Mouse (Mus musculus) MEL (cell line): ENCODE measurements around the gene Efr3b. TPM values are rescaled to one million over a fixed set of nuclear protein-coding genes. Genes with fewer than 3 reads are reported as not detected.

Source experiments
- DNase-seq: peaks from one replicate; pipeline ENCODE4 v3.0.0; 2011; ENCODE audit warnings: low read depth, low spot score
- H3K27ac ChIP-seq: 2 replicates; pipeline ENCODE4 v1.5.1; 2012; ENCODE audit warnings: low read depth, mild to moderate bottlenecking, control low read depth, low read length, moderate library complexity; ENCODE audit not compliant: control insufficient read depth
- H3K27me3 ChIP-seq, 2 experiments: fragments of 150-350 bp in 1 of 2; sonication (generic) in 1 of 2; 2 replicates each; pipeline ENCODE4 v1.6.1; 2012; ENCODE audit warnings: low read length in 2 of 2, mild to moderate bottlenecking in 2 of 2, improper control_type of control experiment in 1 of 2, moderate library complexity in 1 of 2; ENCODE audit not compliant: insufficient read depth in 2 of 2, control insufficient read depth in 1 of 2
- H3K36me3 ChIP-seq, 2 experiments: 2 replicates each; pipeline ENCODE4 v1.6.1; 2012 to 2014; ENCODE audit warnings: low read length in 2 of 2, improper control_type of control experiment in 1 of 2, inconsistent platforms in 1 of 2, mild to moderate bottlenecking in 1 of 2; ENCODE audit not compliant: insufficient read depth in 2 of 2, control insufficient read depth in 1 of 2
- H3K4me1 ChIP-seq, 2 experiments: fragments of 150-350 bp in 1 of 2; sonication (generic) in 1 of 2; 2 replicates each; pipeline ENCODE4 v1.6.1; 2012; ENCODE audit warnings: low read length in 2 of 2, improper control_type of control experiment in 1 of 2, mild to moderate bottlenecking in 1 of 2; ENCODE audit not compliant: insufficient read depth in 2 of 2, control insufficient read depth in 1 of 2
- H3K4me3 ChIP-seq, 2 experiments: fragments of 150-350 bp in 1 of 2; sonication (generic) in 1 of 2; 2 replicates each; pipeline ENCODE4 v1.5.1; 2012; ENCODE audit warnings: low read depth in 2 of 2, low read length in 2 of 2, mild to moderate bottlenecking in 2 of 2, moderate library complexity in 2 of 2, control low read depth in 1 of 2, improper control_type of control experiment in 1 of 2; ENCODE audit not compliant: control insufficient read depth in 1 of 2, insufficient read depth in 1 of 2
- H3K79me2 ChIP-seq: 2 replicates; pipeline ENCODE4 v1.6.1; 2012; ENCODE audit warnings: mild to moderate bottlenecking, low read length, moderate library complexity; ENCODE audit not compliant: control insufficient read depth, poor library complexity, insufficient read depth
- H3K9ac ChIP-seq: 2 replicates; pipeline ENCODE4 v1.6.1; 2012; ENCODE audit warnings: low read depth, mild to moderate bottlenecking, control low read depth, low read length, moderate library complexity; ENCODE audit not compliant: control insufficient read depth, poor library complexity, severe bottlenecking
- H3K9me3 ChIP-seq: fragments of 150-350 bp; sonication (generic); replicated peaks from 2 replicates; pipeline ENCODE4 v1.6.1; 2012; ENCODE audit warnings: mild to moderate bottlenecking, low read length, improper control_type of control experiment, moderate library complexity; ENCODE audit not compliant: insufficient read depth
- BHLHE40 ChIP-seq: IDR thresholded peaks from 2 replicates; pipeline ENCODE4 v1.6.1; 2012; ENCODE audit warnings: low read depth, mild to moderate bottlenecking, inconsistent platforms, low read length, improper control_type of control experiment, borderline replicate concordance
- CHD1 ChIP-seq: IDR thresholded peaks from 2 replicates; pipeline ENCODE4 v1.6.1; 2012; ENCODE audit warnings: low read depth, mild to moderate bottlenecking, inconsistent platforms, low read length, improper control_type of control experiment
- CHD2 ChIP-seq: IDR thresholded peaks from 2 replicates; pipeline ENCODE4 v1.6.1; 2011; ENCODE audit warnings: low read length, improper control_type of control experiment
- E2F4 ChIP-seq: IDR thresholded peaks from 2 replicates; pipeline ENCODE4 v1.6.1; 2011; ENCODE audit warnings: low read depth, low read length, improper control_type of control experiment, borderline replicate concordance
- ELF1 ChIP-seq: IDR thresholded peaks from 2 replicates; pipeline ENCODE4 v1.6.1; 2014; ENCODE audit warnings: low read depth, mild to moderate bottlenecking, inconsistent platforms, low read length, improper control_type of control experiment, moderate library complexity
- EP300 ChIP-seq, 2 experiments: IDR thresholded peaks; 2 replicates each; pipeline ENCODE4 v1.6.1; 2011; ENCODE audit warnings: improper control_type of control experiment in 2 of 2, low read length in 2 of 2, low read depth in 1 of 2, mild to moderate bottlenecking in 1 of 2
- ETS1 ChIP-seq: IDR thresholded peaks from 2 replicates; pipeline ENCODE4 v1.6.1; 2012; ENCODE audit warnings: low read depth, mild to moderate bottlenecking, inconsistent platforms, low read length, improper control_type of control experiment, moderate library complexity
- GATA1 ChIP-seq: IDR thresholded peaks from 2 replicates; pipeline ENCODE4 v1.6.1; 2011; ENCODE audit warnings: low read depth, low read length, improper control_type of control experiment
- HCFC1 ChIP-seq: IDR thresholded peaks from 2 replicates; pipeline ENCODE4 v1.6.1; 2012; ENCODE audit warnings: low read depth, mild to moderate bottlenecking, inconsistent platforms, low read length, improper control_type of control experiment, moderate library complexity
- JUND ChIP-seq: IDR thresholded peaks from 2 replicates; pipeline ENCODE4 v1.6.1; 2011; ENCODE audit warnings: low read depth, mild to moderate bottlenecking, improper control_type of control experiment, low read length
- MAZ ChIP-seq: IDR thresholded peaks from 2 replicates; pipeline ENCODE4 v1.6.1; 2012; ENCODE audit warnings: low read depth, mild to moderate bottlenecking, inconsistent platforms, low read length, improper control_type of control experiment
- MEF2A ChIP-seq: IDR thresholded peaks from 2 replicates; pipeline ENCODE4 v1.6.1; 2014; ENCODE audit warnings: low read depth, mild to moderate bottlenecking, inconsistent platforms, low read length, improper control_type of control experiment; ENCODE audit not compliant: poor library complexity, insufficient replicate concordance, severe bottlenecking; ENCODE audit errors: extremely low read depth
- MYC ChIP-seq: IDR thresholded peaks from 2 replicates; pipeline ENCODE4 v1.6.1; 2011; ENCODE audit warnings: low read depth, mild to moderate bottlenecking, low read length, improper control_type of control experiment, moderate library complexity
- NELFE ChIP-seq: IDR thresholded peaks from 2 replicates; pipeline ENCODE4 v1.6.1; 2011; ENCODE audit warnings: low read depth, low read length, improper control_type of control experiment
- POLR2A ChIP-seq, 2 experiments: IDR thresholded peaks; 2 replicates each; pipeline ENCODE4 v1.6.1; 2011 to 2012; ENCODE audit warnings: low read length in 2 of 2, mild to moderate bottlenecking in 2 of 2, control low read depth in 1 of 2, improper control_type of control experiment in 1 of 2, low read depth in 1 of 2, moderate library complexity in 1 of 2; ENCODE audit not compliant: control insufficient read depth in 1 of 2, insufficient read depth in 1 of 2, poor library complexity in 1 of 2
- POLR2AphosphoS5 ChIP-seq: IDR thresholded peaks from 2 replicates; pipeline ENCODE4 v1.6.1; 2012; ENCODE audit warnings: low read depth, borderline replicate concordance, mild to moderate bottlenecking, inconsistent platforms, low read length, moderate library complexity, mixed read lengths
- RCOR1 ChIP-seq: IDR thresholded peaks from 2 replicates; pipeline ENCODE4 v1.6.1; 2012; ENCODE audit warnings: low read depth, mild to moderate bottlenecking, inconsistent platforms, low read length, improper control_type of control experiment
- TAL1 ChIP-seq: IDR thresholded peaks from 2 replicates; pipeline ENCODE4 v1.6.1; 2012; ENCODE audit warnings: mild to moderate bottlenecking, inconsistent platforms, low read length, moderate library complexity, mixed read lengths
- TBP ChIP-seq: IDR thresholded peaks from 2 replicates; pipeline ENCODE4 v1.8.0; 2011; ENCODE audit warnings: low read depth, low read length, improper control_type of control experiment
- USF2 ChIP-seq, 2 experiments: IDR thresholded peaks; 2 replicates each; pipeline ENCODE4 v1.6.1; 2011 to 2012; ENCODE audit warnings: improper control_type of control experiment in 2 of 2, low read length in 2 of 2, borderline replicate concordance in 1 of 2, inconsistent platforms in 1 of 2, low read depth in 1 of 2, mild to moderate bottlenecking in 1 of 2; ENCODE audit not compliant: insufficient read depth in 1 of 2
- ZC3H11A ChIP-seq: IDR thresholded peaks from 2 replicates; pipeline ENCODE4 v1.6.1; 2012; ENCODE audit warnings: low read depth, mild to moderate bottlenecking, inconsistent platforms, low read length, improper control_type of control experiment
- ZKSCAN1 ChIP-seq: IDR thresholded peaks from 2 replicates; pipeline ENCODE4 v1.6.1; 2012; ENCODE audit warnings: low read depth, mild to moderate bottlenecking, inconsistent platforms, low read length, improper control_type of control experiment, moderate library complexity
- ZMIZ1 ChIP-seq: IDR thresholded peaks from 2 replicates; pipeline ENCODE4 v1.6.1; 2012; ENCODE audit warnings: low read depth, mild to moderate bottlenecking, inconsistent platforms, low read length, improper control_type of control experiment, moderate library complexity
- ZNF384 ChIP-seq: IDR thresholded peaks from 2 replicates; pipeline ENCODE4 v1.6.1; 2012; ENCODE audit warnings: low read depth, mild to moderate bottlenecking, inconsistent platforms, low read length, improper control_type of control experiment
- polyA plus RNA-seq, 2 experiments: library from polyadenylated mRNA; stranded (reverse) in 1 of 2; unstranded in 1 of 2; fragments of >175 nt in 1 of 2; fragments of >200 nt in 1 of 2; gene quantifications; 2 replicates each; pipeline versions ENCODE4 v1.2.1 to v1.2.4; 2012; ENCODE audit warnings: low replicate concordance in 2 of 2, low read depth in 1 of 2; ENCODE audit not compliant: insufficient read length in 2 of 2, insufficient read depth in 1 of 2, missing spikeins in 1 of 2
- total RNA-seq: library from RNA; depleted of rRNA; stranded (reverse); fragments of 300-350 nt; gene quantifications from 2 replicates; pipeline ENCODE4 v1.2.3, GENCODE M21; 2012

The Efr3b gene
- total and polyA plus RNA-seq, 3 experiments, result 1.5 to 1.7 TPM; not detected in 1

- Histone ChIP-seq H3K27me3 (no peaks in the 10 kb centered on the region), H3K4me3 (no peak overlapping the region), H3K9ac (no peak overlapping the region), H3K4me1 (no peaks in the 10 kb centered on the region), H3K36me3 (no peaks in the 10 kb centered on the region), H3K79me2 (no peaks in the 10 kb centered on the region), H3K27ac (no peak overlapping the region), H3K9me3 (no peaks in the 10 kb centered on the region)
- no peak for TF ChIP-seq TBP
- TF ChIP-seq ELF1, result no peak
- TF ChIP-seq BHLHE40, result no peak
- TF ChIP-seq JUND, result no peak
- TF ChIP-seq TAL1, result no peak
- TF ChIP-seq USF2 (IDR thresholded peaks at IDR 0.05; ENCODE audit: borderline replicate concordance in 1 of 2, insufficient read depth in 1 of 2, low read depth in 1 of 2, low read length in 2 of 2), result no peak
- TF ChIP-seq MYC, result no peak
- no peak for TF ChIP-seq CHD2
- no peak for TF ChIP-seq ZKSCAN1
- TF ChIP-seq POLR2A (IDR thresholded peaks at IDR 0.05; ENCODE audit: control insufficient read depth in 1 of 2, insufficient read depth in 1 of 2, low read depth in 1 of 2, low read length in 2 of 2, poor library complexity in 1 of 2), result no peak
- TF ChIP-seq ETS1, result no peak
- TF ChIP-seq CHD1, result no peak
- TF ChIP-seq GATA1, result no peak
- no peak for TF ChIP-seq EP300 (IDR thresholded peaks at IDR 0.05; ENCODE audit: low read depth in 1 of 2, low read length in 2 of 2)
- DNase-seq, result no peak
Measured at GRCm38 (mm10) chr12:3968380-3968779, 70.3 kb downstream of the Efr3b start.

GRCm38 (mm10) chr12:3967196-3967595 is 71.5 kb downstream of the Efr3b start:
- Histone ChIP-seq H3K27me3 (no peaks in the 10 kb centered on the region; a peak in 1 of 4 replicates), H3K9me3 (no peaks in the 10 kb centered on the region), H3K4me3 (no peak overlapping the region), H3K9ac (no peak overlapping the region), H3K79me2 (no peaks in the 10 kb centered on the region), H3K36me3 (no peaks in the 10 kb centered on the region), H3K27ac (no peak overlapping the region), H3K4me1 (no peaks in the 10 kb centered on the region)
- TF ChIP-seq NELFE (no peak), MYC (no peak), ZKSCAN1 (no peak), MAZ (no peak), ZMIZ1 (no peak), CHD1 (no peak), TBP (no peak), ZC3H11A (no peak), ZNF384 (no peak), MEF2A (no peak), ELF1 (no peak), HCFC1 (no peak), TAL1 (no peak), POLR2AphosphoS5 (no peak), JUND (no peak), RCOR1 (no peak), E2F4 (no peak)
- DNase-seq, result no peak
